Mouse (Mus musculus) lung, postnatal 14 days (tissue): ENCODE measurements around the gene Zfp423.

Experiments
- DNase-seq: peaks from one replicate; pipeline ENCODE4 v3.0.0; 2021

Zfp423 gene

DNA sequence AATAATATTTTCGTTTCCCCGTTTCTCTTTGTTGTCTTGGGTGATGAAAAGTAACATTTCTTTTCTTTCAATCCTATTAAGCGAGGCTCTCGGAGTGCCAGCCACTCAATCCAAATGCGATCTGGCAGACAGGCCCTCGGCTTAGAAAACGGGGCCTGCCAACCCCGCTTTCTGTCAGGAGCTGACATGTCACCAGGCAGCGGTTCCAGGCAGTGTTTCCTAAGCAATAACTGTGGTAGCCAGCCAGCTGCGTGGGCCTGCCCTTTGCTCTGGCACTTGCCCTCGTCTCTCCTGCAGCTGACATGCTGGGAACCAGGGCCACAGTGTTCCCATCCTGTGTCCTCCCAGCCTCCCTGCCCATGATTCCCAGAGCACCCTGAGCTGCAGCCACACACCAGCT lies 221.5 kb downstream of the Zfp423 start:
- DNase-seq: peak; percentile 14

DNA sequence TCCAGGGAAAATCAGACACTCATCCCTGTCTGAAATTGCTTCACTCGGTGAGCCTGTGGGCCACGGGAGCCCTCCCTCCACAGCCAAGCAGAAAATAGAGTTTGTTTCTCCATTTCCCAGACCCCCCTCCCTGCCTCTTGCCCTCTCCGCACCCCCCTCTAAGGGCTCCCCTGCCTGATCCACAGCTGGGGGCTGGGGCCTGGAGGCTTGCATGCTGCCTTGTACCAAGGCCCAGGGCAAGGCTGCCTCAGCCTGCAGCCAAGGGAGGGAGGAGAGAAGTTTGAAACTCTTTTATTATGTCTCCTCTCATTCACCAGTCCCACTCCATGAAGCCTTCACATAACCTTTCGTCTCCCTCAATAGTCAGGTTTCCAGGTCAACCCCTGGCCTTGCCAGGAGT lies 224.5 kb downstream of the Zfp423 start:
- DNase-seq: no peak

DNA sequence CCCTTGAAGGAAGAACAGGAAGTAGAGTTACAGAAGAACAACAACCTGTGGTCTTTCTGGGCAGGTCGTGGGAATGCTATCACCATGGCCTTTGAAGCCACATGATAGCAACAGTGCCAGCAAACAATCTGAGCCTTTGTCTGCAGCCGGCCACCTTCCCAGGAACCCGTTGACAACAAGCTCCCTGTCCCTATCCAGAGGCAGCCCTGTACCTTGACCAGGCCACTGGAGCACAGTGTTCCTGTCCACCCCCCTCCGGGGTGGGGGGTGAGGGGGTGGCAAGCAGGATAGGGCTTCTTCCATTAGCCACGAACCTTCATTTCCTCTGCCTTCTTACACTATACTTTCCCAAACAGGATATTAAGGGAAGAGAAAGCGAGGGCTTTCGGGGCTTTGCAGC lies 224.9 kb downstream of the Zfp423 start:
- no peak for DNase-seq

DNA sequence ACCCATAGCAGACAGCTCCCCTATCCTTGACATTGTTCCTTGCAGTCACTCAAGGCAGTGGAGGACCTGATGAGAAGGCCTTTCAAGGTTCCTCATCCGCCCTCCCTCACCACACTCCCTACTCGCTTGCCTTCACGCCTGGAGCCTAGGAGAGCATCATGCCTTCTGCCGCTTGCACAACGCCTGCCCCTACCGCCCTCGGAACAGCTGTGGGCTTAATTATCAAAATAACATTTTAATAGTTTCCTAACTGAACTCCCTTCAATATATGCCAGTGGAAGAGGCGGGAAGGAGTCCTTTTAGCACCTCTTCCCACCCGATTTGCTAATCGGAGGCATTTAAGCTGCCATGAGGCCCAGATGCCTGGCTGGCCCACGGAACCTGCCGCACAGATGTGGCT lies 228.3 kb downstream of the Zfp423 start:
- DNase-seq: no peak

DNA sequence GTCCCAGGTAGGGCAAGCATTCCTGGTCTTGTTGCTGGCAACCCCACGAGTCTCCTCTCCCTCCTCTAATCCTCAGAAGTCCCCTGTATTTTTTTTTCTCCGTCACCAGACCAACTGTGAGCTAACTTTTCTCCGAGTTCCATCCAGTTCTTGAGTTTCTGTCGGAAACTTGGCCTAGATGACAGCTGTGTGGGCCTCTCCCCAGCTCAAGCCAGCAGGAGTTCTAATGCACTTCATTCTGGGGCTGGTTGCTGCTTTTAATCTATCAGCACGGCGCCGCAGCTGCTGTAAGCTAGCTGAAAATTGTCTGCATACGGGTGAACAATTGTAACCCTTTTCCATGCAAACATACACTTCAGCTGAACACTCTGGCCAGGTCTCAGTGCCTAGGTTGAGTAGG lies 236.4 kb downstream of the Zfp423 start:
- no peak for DNase-seq

DNA sequence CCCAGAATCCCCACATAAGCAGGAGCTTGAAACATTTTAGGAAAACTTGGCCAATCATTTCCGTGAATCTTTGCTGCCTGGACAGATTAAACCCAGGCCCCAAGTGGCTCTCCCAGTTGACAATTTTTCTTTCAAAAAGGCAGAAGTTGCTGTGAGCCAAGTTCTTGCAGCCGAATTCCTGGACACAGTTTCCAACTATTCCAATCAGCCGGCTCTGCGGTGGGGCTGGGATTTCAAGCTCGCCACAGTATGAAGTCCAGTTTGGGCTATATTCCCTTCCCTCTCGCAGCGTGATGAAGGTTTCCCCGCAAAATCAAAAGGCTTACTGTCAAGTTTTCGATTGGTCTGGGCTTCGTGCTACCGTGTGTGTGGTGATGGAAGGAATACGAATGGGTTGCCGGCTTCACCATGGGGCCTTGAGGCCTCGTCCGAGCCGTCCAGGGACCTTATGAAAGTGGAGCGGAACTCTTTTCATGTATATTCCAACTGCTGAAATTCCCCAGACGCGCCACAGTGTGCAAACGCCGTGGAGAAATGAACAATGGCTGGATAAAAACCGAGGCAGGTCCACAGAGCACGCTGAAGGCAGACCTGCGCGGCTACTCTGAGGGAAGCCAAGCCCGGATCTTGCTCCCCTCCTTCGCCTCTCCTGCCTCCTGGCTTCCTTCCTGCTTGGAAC lies 240.1 kb downstream of the Zfp423 start:
- DNase-seq: no peak

DNA sequence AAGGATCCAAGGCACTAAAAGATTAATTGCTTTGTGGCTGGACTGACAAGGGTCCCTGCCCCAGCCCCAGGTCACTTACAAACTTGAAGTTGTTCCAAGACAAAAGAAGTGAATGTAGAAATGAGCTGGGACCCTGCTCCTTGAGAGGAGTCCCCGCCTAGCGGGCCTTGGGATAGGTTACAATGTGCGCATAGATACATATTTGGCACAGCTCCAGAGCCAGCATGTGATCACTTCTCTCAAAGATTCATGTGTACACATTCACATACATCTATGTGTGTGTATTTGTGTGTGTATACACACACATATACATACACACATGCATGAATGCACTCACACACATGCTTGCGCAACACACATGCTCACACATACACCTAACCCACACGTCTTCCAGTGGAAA lies 241.9 kb downstream of the Zfp423 start:
- no peak for DNase-seq

DNA sequence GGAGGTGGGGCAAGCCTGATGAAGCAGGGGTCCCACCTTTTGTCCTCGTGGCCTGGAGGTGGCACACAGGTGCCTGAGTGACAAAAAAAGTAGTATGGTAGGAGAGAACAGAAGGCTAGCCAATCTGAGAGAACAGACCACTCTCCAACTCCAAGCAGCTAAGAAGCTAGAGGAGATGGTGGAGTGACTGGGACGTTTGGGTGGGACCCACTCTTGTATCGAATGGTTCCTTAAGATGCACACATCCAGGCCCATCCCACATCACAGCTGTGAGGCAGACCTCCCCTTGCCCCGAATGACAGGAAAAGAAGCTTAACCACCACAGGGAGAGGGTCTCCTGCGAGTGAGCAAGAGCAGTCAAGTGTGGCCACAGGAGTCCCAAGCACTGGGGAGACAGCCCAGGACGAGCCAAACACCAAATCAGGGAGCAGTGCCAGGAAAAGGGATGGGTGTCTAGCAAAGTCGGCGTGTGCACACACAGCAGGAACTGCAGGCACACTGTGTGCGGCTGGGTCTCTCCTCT lies 242.6 kb downstream of the Zfp423 start:
- no peak for DNase-seq

DNA sequence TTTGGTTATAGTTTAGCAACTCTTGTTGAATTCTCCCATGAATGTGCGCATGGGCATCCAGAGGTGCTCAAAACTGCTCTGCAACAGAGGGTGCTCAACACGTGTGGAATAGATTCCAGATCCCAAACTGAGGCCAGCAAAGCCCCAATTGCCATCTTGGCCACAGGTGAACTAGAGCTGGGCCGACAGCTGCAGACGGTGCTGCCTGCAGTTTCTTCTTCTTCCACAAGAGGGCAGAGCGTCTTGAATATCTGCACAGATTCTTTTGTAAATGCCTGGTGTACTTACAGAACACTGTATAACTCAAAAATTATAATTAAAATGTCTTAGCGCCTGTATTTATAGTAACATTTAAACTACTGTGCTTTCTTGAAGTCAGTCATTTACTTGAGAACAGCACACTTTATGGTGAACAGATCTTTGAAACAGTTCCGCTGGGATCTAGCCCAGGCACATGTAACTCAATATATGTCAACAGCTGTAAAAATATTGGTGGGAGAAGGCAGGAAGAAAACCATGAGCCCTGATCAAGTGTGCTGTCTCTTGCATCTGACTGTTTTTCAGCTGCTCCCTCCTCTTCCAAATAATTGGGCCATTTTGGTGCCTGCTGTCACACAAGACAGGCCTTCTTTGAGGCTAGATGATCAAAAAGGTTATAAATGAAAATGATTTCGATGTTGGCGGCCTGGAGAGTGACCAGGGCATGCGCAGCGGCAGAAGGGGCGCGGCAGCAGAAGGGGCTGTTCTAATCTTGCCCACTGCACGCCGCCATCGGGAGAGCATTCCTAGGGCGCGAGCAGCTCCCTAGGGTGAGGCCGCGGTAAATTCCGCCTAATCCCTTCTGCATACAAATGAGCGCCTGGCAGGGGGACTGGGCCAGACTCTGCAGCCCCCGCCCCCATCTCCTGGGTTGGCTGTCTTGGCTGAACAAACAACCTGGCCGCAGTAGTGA lies 243.4 kb downstream of the Zfp423 start:
- DNase-seq: peak; percentile 81

DNA sequence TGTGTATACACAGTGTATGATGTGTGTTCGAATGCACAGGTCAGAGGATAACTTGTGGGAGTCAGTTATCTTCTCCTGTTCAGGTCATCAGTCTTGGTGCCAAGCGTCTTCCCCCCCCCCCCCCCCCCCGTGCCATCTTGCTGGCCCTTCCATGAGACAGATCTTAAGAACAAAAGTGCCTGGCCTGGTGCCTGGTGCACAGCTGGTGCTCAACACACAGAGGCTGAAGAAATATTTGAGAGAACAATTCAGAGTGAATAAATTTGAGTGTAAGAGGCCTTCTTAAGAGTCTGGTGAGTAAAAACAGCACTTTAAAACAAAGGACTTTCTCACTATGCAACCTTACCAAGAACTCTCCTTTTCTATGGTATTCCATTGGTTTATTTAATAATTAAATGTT lies 245.4 kb downstream of the Zfp423 start:
- peak; percentile 32 for DNase-seq

DNA sequence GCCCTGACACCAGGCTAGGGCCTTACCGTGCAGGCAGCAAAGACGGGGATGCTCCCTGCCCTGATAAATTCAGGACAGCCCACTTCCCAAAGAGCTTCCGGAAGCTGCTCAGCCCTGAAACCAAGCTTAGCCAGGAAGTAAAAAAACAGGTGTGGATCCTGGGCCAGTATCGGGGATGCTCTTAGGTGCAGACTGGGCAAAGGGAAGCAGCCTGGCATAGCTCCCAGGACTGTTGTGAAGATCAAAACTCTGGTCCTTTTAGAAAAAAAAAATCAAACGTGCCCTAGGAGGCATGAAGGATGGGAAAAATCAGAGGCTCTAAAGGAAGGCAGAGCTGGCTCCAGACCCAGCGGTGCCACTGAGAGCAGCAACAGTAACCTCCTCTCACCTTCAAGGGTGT lies 247.4 kb downstream of the Zfp423 start:
- no peak for DNase-seq

DNA sequence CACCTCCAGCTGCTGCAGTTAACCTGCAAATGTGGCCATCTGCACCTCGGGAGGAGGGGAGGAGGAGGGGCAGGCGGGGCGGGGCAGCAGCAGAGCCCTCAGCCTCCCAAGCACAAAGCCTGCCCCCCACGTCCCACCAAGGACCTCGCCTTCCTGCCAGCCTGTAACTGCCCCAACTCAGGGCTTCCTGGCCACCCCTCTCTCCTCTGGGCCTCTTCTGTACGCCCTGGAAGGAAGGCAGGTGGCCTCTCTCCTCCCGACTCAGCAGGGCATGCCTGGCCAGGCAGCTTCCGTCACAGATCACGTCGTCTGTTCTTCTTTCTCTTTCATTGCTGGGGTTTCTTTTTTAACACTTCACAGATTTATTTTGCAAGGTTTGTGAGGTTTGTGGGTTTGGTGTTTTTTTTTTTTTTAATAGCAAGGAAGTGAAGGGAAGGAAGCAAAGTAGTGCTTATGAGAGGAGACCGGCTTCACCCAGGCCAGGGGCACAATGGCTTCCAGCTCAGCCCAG lies 251.2 kb downstream of the Zfp423 start:
- no peak for DNase-seq

DNA sequence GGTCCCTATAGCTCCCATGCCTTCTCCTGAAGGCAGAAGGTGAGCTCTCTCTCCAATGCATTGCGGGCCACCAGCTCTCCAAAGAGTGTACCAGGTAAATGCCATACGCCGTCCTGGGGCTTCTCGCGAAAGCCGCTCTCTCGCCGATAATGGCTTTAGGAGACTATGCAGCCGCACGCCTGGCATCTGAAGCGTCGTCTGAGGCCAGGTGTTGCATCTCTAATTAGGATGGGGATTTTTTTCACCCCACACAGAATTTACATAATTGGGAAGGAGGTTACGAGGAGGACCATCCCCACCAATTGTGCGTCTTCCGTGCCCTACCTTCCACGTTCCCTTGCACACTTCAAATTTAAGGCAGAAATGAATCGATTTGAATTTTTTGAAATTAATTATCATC lies 252.2 kb downstream of the Zfp423 start:
- no peak for DNase-seq

DNA sequence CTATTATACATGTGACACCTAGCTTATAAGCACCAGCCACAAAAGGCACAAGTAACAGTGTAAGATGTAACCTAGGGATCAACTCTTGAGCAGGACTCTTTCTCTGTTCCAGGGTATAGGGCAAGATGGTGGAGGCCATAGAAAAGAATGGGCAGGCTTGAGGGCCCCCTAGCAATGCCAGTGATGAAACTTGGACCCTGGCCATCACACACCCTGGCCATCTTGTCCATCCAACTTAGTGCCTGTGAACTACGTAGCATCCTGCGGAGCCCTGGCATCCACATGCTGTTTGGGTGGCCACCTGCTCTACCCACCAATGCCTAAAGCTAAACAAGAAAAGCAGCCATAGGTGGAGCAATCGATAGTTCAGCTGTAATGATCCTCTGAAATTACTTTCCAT lies 254.6 kb downstream of the Zfp423 start:
- DNase-seq: no peak

DNA sequence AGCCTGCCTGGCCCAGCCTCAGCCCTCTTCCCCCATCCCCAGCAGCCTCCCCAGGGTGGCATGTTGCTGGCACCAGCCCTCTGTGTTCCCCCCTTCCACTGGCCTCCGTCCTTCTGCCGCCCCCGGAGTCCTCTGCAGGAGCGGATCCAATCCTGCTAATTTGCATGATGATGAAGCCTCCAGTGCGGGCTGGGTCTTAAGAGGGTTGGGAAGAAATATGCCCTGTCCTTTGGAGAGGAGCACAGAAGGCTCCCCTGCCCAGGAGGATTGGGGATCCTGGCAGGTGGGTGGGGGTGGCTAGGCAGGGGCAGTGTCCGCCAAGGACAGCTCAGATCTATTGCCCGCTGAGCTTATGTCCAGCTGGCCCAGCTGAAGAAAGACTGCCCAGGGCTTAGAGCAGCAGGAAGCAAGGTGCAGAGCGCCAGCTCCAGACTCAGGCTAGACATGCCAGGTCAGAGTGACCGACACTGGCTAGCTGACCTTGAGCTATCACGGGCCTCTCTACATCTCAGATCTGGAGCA lies 256.5 kb downstream of the Zfp423 start:
- DNase-seq: no peak

DNA sequence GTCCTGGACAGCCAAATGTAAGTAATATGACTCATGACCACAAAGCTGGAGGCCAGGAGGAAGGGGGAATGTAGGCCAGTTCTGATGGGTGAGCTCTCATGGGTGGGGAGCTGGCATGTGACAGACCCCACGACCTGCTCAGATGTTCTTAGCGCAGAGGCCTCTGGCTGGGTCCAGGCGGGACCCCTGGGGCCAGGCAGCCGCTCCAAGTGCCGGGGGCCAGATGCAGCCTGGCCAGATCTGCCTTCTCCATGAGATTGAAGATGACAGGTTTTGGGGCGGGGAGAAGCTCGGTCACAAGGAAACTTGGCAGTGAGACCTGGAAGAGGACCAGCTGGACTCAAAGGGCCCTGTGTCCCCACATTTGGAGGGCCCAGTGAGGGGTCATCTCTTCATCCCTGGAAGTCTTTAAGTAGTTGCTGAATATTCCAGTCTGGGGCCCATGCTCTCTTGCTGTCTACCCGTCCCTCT lies 257.3 kb downstream of the Zfp423 start:
- peak; percentile 42 for DNase-seq

DNA sequence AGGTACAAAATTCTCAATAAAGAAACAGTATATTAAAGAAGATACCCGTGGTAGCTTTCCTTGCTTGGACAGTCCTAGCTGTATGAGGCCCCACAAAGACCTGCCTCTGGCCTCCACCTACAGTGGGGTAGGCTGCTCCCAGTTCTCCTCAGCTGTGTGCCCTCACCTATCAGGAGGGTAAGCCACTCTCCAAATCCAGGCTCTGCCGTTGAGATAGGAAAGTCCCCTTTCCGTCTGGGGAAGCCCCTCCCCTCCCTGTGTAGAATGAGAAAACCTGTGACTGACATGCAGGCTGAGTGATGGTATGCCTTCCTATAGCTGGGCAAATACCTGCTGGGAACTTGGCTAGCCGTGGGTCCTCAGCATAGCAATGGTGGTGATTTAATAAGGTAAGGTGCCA lies 257.8 kb downstream of the Zfp423 start:
- DNase-seq: no peak

DNA sequence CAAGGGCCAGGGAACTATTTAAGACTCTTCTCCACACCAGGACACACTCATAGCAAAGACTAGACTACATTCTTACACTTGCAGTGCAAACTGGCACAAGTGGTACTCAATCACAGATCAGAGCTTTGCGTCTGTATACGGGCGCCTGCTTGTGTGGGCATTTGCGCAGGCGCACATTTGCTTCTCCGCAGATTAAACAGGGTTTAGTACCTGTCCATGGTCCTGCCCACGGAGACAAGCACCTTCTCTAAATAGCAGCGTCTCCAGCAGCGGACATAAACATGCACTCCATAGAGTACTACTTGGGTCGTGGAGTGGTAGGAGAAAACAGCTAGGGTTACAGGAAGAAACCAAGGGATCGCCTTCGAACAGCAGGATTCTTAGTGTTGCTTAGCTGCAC lies 259.1 kb downstream of the Zfp423 start:
- peak; percentile 61 for DNase-seq

DNA sequence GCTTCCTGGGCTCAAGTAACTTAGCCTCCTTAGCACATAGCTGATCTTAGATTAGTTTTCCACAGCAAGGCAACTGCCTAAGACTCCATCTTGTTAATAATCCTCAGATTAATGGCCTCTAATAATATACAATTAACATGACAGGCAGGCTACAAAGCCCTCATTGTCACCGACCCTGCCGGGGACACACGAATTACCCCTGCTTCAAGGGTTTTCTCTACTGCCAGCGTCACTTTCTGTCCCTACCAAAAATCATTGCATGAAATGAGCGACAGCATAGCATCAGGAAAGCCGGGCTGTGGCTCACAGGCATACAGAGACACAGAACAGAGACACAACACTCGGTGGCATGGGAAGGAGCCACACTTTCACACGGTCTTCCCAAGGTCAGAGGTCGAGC lies 262.3 kb downstream of the Zfp423 start:
- no peak for DNase-seq

DNA sequence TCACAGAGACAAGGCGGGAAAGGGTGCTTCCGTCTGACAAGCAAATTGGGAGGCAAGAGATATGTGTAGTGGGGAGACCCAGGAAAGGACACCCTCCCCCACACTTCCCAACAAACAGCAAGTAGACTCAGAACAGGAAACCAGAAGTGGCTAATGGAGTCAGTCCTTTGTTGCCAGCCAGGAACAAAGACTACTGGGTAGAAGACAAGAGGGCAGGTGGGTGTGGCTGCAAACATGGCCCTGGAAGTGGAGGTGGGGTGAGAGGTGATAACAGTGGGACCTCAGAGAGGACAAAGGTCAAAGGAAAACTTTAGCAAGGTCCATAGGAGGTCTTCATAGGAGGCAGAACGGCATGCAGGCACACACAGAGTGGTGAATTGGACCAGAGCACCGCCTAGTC lies 265.7 kb downstream of the Zfp423 start:
- no peak for DNase-seq

DNA sequence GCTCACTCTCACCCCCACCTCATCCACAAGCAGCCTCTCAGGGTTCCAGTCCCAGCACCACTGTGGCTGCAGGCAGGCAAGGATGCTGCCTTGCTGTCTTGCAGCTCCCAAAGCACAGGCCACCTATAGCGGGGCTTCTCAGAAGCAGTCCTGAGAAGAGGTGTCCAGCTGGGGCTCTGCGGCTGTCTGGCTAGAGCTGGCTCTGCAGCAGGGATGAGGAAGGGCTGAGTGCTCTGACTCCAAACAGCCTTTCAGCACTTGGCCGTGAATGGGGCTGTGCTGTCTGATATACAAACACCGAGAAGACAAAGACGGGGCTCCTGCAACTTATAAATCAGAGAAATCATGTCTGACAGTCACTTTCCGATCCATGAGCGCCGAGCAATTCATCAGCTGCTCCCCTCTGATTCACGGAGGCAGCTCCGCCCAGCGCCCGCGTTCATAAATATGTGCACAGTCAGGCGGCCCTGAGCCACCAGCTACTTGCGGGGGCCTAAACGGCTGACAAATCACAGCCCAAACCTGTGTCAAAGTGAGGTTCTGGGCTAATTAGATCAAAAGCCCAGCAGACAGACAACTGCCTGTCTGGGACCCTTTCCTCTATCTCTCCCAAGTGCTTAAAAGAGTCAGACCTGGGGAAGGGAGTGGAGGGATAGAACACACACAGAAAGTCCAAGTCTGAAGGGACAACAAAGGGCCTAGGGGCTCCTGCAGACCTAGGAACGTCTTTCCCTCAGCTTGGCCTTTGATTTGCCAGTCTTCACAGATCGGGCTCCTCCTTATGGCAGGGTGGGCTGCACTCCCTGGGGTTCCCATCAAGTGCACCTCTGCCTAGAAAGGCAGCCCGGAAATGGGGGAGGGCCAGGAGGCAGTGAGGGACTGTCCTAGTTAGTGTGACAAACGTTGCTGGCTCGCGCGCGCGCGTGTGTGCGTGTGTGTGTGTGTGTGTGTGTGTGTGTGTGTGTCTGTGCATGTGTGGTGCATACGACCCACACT lies 269.0 kb downstream of the Zfp423 start:
- DNase-seq: no peak

DNA sequence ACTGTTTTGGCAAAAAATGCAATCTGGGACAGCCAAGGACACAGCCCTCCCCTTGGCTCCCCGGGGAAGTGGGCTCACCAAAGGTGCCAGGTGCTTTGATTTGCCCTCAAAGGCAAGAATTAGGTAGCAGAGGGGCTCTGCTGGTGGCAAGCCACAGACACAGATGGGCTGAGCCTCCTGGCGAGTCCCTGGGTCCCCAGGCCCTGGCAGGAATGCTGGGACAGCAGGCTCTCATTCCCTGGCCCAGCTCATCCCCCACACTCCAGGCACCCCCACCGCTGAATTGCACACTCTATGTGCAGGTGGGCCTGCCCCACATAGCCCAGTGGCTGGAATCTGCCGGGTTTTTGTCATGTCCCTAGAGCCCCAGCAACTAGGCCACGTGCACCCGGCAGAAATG lies 270.2 kb downstream of the Zfp423 start:
- no peak for DNase-seq
